Mouse (Mus musculus) adrenal gland, postnatal 25 days (tissue): ENCODE data around the gene Cbwd1. TPM values are rescaled to one million over a fixed set of nuclear protein-coding genes. Genes with fewer than 3 reads are reported as not detected.
"Not testable (repeated sequence)": the region's sequence is repeated elsewhere in the genome, so short reads cannot be mapped to it uniquely, and the experiment has no call there.

Experiments
- DNase-seq: peaks from one replicate; pipeline ENCODE4 v3.0.0; 2021; ENCODE audit warnings: mixed read lengths
- microRNA-seq, 2 experiments: library from miRNA; unstranded; fragments of <30 nt; microRNA quantifications; one replicate each; pipeline ENCODE4 v1.2.0; 2021
- total RNA-seq: library from RNA; stranded (reverse); gene quantifications from 2 replicates; pipeline ENCODE4 v1.2.3, GENCODE M21; 2021

Cbwd1 gene
- total RNA-seq, 1 experiment from 2014 or later, result 14.8 TPM

DNA sequence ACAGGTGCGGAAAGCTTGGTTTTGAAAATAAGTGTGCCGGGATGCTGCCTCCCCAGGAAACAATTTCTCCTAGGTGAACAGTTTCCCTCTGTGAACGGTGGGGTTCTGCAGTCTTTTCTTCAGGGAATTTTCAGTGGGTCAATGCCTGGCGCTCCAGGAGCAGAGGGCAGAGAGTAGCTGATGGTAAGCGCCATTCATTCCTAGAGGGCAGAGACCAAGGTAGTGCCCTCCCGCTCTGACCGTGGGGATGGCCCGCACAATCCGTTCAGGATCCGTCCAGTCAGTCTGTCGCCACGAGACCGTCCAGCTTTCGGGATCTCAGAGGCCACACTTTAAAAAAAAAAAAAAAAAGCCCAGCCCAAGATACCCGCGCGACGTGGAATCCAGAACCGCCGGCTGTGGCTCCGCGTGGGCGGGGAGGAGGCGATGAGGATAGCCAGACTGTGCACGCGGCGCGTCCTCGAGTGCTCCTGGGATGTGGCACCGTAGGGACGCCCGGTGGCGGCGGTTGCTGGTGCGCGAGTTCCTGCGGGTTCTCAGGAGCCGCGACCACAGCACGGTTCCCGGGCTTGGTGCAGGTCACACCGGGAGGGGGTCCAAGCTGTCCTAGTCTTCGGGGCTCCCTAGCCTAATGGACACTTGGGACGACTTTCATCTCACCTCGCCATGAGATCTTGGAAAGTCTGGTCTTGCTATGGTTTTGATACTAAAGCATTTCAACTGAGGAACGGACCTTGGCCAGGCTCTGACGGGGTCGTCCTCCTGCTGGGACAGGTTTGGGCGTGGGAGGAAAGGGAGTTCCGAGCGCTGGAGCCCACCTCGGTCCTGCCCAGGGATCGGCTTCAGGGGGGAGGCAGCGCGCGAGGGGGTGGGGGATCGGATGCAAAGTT, 64.2 kb downstream of the Cbwd1 start:
- no peak for DNase-seq

DNA sequence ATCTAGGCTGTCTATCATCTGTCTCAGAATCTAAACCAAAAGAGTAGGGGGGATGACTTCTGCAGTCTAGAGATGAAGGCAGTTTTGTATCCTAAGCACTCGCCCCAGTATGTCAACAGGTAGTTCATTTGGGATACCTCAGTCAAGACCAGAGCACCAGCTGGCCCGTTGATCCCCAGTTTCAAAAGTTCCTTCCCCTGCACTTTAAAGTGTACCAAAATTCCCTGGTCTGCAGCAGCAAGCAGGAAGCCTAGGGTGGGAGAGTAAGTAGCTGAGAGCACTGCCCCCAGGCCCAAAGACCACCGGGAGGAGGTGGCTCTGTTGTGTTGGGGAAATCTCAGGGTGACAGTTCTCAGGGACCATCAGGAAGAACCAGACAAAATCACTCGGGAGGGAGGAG, 64.9 kb downstream of the Cbwd1 start:
- DNase-seq, result no peak

DNA sequence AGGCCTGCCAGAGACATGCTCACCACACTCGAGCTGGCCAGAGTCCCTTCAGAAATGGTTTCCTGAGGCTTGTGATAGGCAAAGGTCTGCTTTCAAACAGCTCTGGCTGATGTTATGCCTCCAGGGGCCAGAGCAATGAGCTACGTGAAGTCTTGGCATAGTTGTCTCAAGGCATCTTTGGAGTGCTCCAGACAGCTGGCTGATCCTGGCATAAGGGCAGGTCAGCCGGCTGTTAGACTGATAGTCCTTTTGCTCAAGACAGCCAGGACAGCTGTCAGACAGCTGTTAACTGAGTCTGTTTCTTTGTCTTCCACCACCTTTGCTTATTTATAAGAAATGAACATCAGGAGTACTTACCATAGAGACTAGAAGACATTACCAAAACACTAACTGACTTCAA, 74.5 kb downstream of the Cbwd1 start:
- DNase-seq, result no peak

DNA sequence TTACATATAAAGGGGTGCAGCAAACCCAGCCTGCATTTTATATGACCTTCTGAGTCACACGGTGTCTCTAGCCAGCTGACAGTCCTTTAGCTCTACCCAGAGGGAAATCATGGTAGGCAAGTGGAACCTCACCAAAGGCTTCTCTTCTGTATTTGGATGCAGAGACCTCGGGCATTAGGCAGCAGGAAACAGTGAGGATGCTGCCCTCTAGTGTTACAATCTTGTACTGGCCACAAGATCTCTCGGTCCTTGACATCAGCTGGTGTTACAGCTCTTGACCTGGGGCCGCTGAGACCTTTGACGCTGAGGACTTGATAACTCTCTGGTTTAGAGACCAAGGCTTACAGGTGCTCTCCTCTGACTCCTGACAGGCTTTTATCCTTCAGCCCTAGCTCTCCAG, 75.9 kb downstream of the Cbwd1 start:
- no peak for DNase-seq

DNA sequence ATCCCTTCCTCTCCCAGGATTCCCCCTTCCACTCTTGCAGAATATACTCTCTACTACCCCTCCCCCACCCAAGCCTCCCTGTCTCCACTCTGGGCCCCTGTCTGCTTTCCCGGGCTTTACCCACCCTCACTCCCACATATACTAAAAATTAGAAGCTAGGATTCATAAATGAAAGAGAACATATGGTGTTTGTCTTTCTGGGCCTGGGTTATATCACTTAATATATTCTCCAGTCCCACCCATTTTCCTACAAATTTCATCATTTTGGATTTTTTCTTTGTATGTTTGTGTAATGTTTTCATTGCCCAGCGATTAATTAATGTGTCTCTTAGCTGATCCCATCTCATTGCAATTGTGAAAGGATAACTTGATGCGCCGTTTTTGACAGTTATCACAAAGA, 80.2 kb downstream of the Cbwd1 start:
- DNase-seq, result no peak

DNA sequence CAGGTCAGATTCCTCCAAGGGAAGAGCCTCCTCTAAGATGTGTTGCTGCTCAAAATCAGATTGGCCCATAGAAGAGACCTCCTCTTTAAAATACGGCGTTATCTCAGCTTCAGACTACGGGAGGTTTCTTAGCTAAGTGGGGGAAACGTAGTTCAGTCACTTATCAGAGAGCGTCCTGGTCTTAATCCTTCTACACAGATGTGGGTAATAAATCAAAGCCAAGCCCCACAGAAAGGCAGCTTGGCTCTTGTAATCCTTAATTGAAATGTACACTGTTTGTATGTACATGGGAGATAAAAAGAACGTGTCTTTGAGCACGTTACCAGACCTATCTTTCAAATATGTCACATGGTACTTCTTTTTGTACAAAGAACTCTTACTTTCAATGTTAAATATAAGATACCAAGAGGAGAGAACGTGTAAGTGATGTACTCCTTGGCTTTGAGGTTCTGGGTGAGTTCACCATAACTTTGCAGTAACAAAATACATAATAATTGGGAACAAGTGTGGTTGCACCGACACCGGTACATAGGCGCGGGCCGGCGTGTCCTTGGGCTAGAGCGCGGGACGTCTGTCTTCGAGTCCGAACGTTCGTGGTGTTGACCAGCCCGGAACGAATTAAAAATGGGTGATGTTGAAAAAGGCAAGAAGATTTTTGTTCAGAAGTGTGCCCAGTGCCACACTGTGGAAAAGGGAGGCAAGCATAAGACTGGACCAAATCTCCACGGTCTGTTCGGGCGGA, 86.1 kb downstream of the Cbwd1 start, which contains the start of gene Gm10053:
TSS of gene Gm10053 (plus strand) at position 558 of the 742 bp plus-strand sequence.
- not testable (repeated sequence) for DNase-seq

DNA sequence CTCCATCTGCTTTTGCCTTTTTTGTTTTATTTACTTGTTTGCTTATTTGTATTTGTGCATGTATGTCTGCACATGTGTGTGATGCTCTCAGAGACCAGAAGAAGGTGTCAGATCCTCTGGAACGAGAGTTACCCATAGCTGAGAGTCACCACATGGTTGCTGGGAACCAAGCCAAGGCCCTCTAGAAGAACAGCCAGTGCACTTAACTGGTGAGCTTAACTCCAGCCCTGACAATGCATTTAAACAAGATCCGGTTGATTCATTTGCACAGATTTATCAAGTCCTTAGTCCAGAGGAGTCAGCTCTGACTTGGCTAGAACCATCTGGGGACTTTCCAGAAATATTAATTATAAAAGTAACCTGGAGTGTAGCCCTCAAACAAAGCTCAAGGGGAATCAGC, 87.5 kb downstream of the Cbwd1 start:
- no peak for DNase-seq

DNA sequence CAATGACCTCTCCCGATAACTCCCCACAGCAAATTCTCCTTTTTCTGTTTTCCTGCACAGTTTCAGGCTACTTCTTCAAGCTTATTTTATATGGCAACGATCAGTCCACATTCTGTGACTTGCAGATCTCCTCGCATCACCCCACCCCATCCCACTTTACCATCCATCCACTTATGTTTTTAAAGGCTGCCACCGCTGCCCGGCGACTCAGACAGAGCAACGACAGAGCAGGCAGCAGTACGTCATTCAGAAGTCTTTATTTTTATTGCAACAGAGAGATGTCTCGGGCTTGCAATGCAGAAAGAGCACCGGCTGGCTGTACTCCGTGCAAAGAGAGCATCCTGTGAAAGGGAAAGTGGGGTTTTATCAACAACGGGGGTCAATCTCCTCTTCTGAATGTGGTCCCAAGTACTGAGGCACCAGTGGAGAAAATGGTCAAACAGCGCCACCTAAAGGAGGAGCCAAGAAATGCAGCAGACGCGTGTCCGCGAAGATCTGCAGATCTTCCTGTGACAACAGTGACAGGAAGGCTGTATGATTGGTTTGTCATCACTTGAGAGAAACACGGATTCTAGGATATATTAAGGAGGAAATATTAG, 90.3 kb downstream of the Cbwd1 start:
- DNase-seq, result peak; percentile 71

Small RNAs within 50 kb of the gene (microRNA-seq; reads per million reads assigned to microRNA genes)
- gene Mir3084-1, result 0 reads per million in 2 experiments

Other genes with a start within 250 kb of the Cbwd1 start
- 46.2 and 54.3 TPM in 2 replicates for gene Pgm5, start 99.8 kb downstream of the Cbwd1 start, total RNA-seq
- gene Gm10053, start 85.9 kb downstream of the Cbwd1 start, total RNA-seq, result 183 and 198 TPM in 2 replicates
- not detected in 2 replicates for gene Foxd4, start 60.4 kb downstream of the Cbwd1 start, total RNA-seq
- 24.9 and 36.2 TPM in 2 replicates for gene Dock8, start 37.9 kb upstream of the Cbwd1 start, total RNA-seq